Mouse (Mus musculus) small intestine, adult 2 months (tissue): ENCODE results near the gene Kif26a. TPM values are rescaled to one million over a fixed set of nuclear protein-coding genes. Genes with fewer than 3 reads are reported as not detected.

ENCODE experiments used
- H3K27ac ChIP-seq: fragments of 200-500 bp; 2 replicates; pipeline ENCODE4 v1.5.1; 2012; ENCODE audit warnings: low read depth, low read length, control low read depth, inconsistent platforms; ENCODE audit not compliant: insufficient read depth
- H3K27me3 ChIP-seq: fragments of 200-500 bp; 2 replicates; pipeline ENCODE4 v1.6.1; 2012; ENCODE audit warnings: mild to moderate bottlenecking, moderate library complexity, low read length, inconsistent platforms; ENCODE audit not compliant: control insufficient read depth, insufficient read depth
- H3K36me3 ChIP-seq: fragments of 200-500 bp; 2 replicates; pipeline ENCODE4 v1.6.1; 2012; ENCODE audit warnings: mild to moderate bottlenecking, low read length, control low read depth, inconsistent platforms; ENCODE audit not compliant: control insufficient read depth, insufficient read depth
- H3K4me1 ChIP-seq: fragments of 200-500 bp; 2 replicates; pipeline ENCODE4 v1.6.1; 2012; ENCODE audit warnings: low read length, inconsistent platforms, mixed read lengths; ENCODE audit not compliant: control insufficient read depth, insufficient read depth, insufficient read length
- H3K4me3 ChIP-seq: fragments of 200-500 bp; 2 replicates; pipeline ENCODE4 v1.5.1; 2012; ENCODE audit warnings: low read depth, mild to moderate bottlenecking, control low read depth, inconsistent platforms, low read length, moderate library complexity
- CTCF ChIP-seq: fragments of 200-500 bp; IDR thresholded peaks from 2 replicates; pipeline ENCODE4 v1.5.1; 2012; ENCODE audit warnings: low read depth, mild to moderate bottlenecking, control low read depth, inconsistent platforms, low read length, moderate library complexity, mixed read lengths; ENCODE audit not compliant: insufficient replicate concordance, insufficient read length; ENCODE audit errors: extremely low read depth
- POLR2A ChIP-seq: fragments of 200-500 bp; IDR thresholded peaks from 2 replicates; pipeline ENCODE4 v1.6.1; 2012; ENCODE audit warnings: low read depth, mild to moderate bottlenecking, control low read depth, inconsistent platforms, low read length, moderate library complexity
- WGBS: fragments of 180-500 bp; shearing (Covaris S2); methylation state at CpG from one replicate; pipeline ENCODE4 v1.1.7; 2018; 5-methylcytosine and 5-hydroxymethylcytosine counted together
- polyA plus RNA-seq: library from polyadenylated mRNA; depleted of rRNA; stranded (reverse); fragments of >200 nt; gene quantifications from 2 replicates; pipeline ENCODE4 v1.2.3, GENCODE M21; 2012

Kif26a gene
- polyA plus RNA-seq, 1 experiment: 2.7 TPM

GRCm38 (mm10) chr12:112170671-112171574 is 24.9 kb downstream of the Kif26a start:
- H3K4me1 ChIP-seq: no peaks in the 10 kb centered on the region
- 79% methylated on average over 20 of the region's 20 CpGs for WGBS
- no peak overlapping the region for H3K4me3 ChIP-seq

GRCm38 (mm10) chr12:112171657-112172056 is 25.6 kb downstream of the Kif26a start:
- 89% methylated on average over 1 of the region's 1 CpGs for WGBS
- H3K27ac ChIP-seq: no peak overlapping the region

More at GRCm38 (mm10) chr12:112170671-112171574, 24.9 kb downstream of the Kif26a start:
- Histone ChIP-seq H3K27ac (no peak overlapping the region), H3K36me3 (no peaks in the 10 kb centered on the region), H3K27me3 (no peaks in the 10 kb centered on the region)
- TF ChIP-seq POLR2A: no peak
- TF ChIP-seq CTCF: no peak

GRCm38 (mm10) chr12:112172214-112172613 is 26.2 kb downstream of the Kif26a start:
- Histone ChIP-seq H3K36me3 (no peaks in the 10 kb centered on the region), H3K27me3 (no peaks in the 10 kb centered on the region), H3K4me1 (no peaks in the 10 kb centered on the region), H3K4me3 (no peak overlapping the region), H3K27ac (no peak overlapping the region)
- TF ChIP-seq CTCF: no peak
- no peak for TF ChIP-seq POLR2A
- WGBS: 42% methylated on average over 8 of the region's 8 CpGs

More at GRCm38 (mm10) chr12:112171657-112172056, 25.6 kb downstream of the Kif26a start:
- TF ChIP-seq CTCF: no peak
- TF ChIP-seq POLR2A: no peak
- Histone ChIP-seq H3K4me1 (no peaks in the 10 kb centered on the region), H3K4me3 (no peak overlapping the region), H3K36me3 (no peaks in the 10 kb centered on the region), H3K27me3 (no peaks in the 10 kb centered on the region)

GRCm38 (mm10) chr12:112177679-112178078 is 31.7 kb downstream of the Kif26a start:
- H3K4me1 ChIP-seq: no peaks in the 10 kb centered on the region
- H3K27me3 ChIP-seq: no peaks in the 10 kb centered on the region
- no peaks in the 10 kb centered on the region for H3K36me3 ChIP-seq
- H3K4me3 ChIP-seq: no peak overlapping the region
- 88% methylated on average over 19 of the region's 19 CpGs for WGBS
- no peak overlapping the region for H3K27ac ChIP-seq
- TF ChIP-seq POLR2A (no peak), CTCF (no peak)

GRCm38 (mm10) chr12:112179687-112180086 is 33.7 kb downstream of the Kif26a start:
- TF ChIP-seq CTCF (no peak), POLR2A (no peak)

GRCm38 (mm10) chr12:112181921-112182608 is 36.1 kb downstream of the Kif26a start:
- Histone ChIP-seq H3K4me3 (no peak overlapping the region), H3K27me3 (no peaks in the 10 kb centered on the region), H3K4me1 (no peaks in the 10 kb centered on the region), H3K27ac (no peak overlapping the region), H3K36me3 (no peaks in the 10 kb centered on the region)
- TF ChIP-seq POLR2A: no peak
- TF ChIP-seq CTCF: no peak
- WGBS: 34% methylated on average over 7 of the region's 7 CpGs

More at GRCm38 (mm10) chr12:112179687-112180086, 33.7 kb downstream of the Kif26a start:
- H3K4me3 ChIP-seq: no peak overlapping the region
- WGBS: 89% methylated on average over 13 of the region's 13 CpGs
- H3K27ac ChIP-seq: no peak overlapping the region
- no peaks in the 10 kb centered on the region for H3K4me1 ChIP-seq
- no peaks in the 10 kb centered on the region for H3K27me3 ChIP-seq
- H3K36me3 ChIP-seq: no peaks in the 10 kb centered on the region

- TF ChIP-seq CTCF: no peak
- TF ChIP-seq POLR2A: no peak
- no peaks in the 10 kb centered on the region for H3K36me3 ChIP-seq
- no peak overlapping the region for H3K27ac ChIP-seq
- 54% methylated on average over 7 of the region's 7 CpGs for WGBS
- H3K4me1 ChIP-seq: no peaks in the 10 kb centered on the region
- H3K4me3 ChIP-seq: no peak overlapping the region
- H3K27me3 ChIP-seq: no peaks in the 10 kb centered on the region
Observed at GRCm38 (mm10) chr12:112182609-112182955, 36.6 kb downstream of the Kif26a start.
